Mouse (Mus musculus) right cerebral cortex, adult 18-20 months (tissue): ENCODE results near the gene Gpr146.

Experiments used
- DNase-seq: peaks from one replicate; pipeline ENCODE4 v3.0.0; 2022; ENCODE audit warnings: mixed read lengths

Gpr146 gene

DNA sequence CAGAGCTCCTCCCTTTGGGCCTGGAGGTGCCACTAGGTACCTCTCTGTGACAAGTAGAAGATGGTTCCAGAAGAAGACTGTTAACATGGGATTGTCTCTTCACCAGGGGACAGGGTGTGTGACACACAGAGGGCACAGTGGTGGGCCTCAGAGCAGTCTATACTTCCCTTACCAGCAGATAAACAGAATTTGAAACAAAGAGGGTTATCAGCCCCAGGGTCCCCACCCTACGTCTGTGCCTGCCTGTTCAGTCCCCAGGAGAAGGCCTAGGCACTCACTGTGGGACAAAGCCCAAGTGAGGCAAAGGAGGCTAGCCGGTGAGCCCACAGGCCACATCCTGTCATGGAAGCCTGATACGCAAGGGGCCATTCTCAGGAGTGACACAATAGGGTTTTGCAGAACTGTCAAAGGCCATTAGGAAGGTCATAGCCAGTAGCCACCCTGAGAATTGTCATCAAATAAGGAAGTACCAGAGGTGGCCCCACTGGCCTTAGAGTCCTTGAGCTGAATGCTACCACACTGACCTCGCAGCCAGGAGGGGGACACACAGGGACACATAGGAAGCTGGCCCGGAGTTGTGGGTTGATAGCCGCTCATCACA is 27.4 kb downstream of the Gpr146 start, which contains the start of gene C130050O18Rik:
TSS of gene C130050O18Rik (plus strand) at position 480 of the 601 bp plus-strand sequence.
- DNase-seq, result no peak

DNA sequence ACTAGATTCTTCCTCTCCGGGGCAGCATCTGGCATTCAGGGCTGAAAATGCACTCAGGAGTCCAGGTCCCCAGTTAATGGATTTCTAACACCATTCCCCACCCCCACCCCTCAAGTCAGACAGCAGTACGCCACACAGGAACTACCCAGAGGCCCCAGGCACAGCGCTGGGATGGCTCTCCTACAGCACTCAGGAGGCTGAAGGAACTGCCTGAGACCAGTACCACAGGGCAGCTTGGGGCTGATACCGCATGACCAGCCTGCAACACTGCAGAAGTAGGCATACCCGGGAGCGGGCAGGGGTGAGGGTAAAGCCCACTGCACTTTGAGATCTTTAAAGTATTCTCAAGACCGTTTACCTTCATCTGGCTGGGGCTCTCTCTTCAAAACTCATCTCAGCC is 28.0 kb downstream of the Gpr146 start:
- DNase-seq, result no peak

DNA sequence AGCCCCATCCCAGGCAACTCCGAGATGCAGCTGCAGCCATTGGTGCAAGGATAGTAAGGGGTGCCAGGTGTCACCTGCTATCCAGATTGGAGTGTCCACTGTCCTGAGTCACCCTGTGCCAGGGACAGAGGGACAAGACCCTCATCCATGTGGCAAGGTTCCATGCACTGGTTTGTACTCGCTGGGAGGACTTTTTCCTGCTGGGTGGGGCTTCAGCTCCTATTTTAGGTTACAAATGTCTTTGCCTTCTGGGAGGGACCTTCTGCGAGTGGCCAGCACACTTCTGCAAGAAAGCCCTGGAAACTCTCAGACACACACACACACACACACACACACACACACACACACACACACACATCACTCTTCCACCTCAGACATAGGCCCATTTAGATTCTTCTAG is 28.5 kb downstream of the Gpr146 start:
- DNase-seq, result no peak

DNA sequence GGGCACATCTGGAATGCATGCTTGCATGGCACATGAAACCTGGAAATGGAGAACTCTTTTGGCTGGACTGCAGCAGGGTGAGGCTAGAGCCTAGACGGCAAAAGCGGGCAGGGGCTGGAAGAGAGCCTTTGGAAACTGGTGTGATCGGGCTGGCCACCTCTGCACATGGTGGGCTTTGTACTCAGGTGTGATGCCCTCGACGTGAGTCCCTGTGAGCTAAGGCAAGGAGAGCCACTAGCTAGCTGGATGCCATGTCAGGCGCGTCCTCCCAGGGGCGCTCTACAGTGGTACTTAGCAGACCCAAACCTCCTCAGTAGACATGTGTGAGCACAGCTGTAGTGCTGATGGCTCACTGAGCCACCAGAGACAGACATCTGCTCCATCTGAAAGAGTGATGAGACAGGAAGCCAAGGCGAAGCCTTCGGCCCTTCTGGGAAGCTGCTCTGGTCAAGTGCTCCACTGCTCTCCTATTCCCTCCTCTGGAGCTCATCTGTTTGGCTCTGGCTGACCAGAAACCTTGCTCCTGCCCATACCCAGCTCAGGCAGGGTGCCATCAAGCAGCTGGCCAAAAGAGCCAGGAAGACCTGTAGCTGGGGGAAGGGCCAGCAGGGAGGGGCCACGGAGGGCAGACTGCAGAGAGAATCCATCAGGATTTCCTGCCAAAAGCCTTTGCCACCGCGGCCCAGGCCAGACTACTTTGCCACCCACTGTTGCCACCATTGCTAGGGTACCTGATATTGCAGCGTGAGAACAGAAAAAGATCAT is 29.8 kb downstream of the Gpr146 start:
- no peak for DNase-seq

DNA sequence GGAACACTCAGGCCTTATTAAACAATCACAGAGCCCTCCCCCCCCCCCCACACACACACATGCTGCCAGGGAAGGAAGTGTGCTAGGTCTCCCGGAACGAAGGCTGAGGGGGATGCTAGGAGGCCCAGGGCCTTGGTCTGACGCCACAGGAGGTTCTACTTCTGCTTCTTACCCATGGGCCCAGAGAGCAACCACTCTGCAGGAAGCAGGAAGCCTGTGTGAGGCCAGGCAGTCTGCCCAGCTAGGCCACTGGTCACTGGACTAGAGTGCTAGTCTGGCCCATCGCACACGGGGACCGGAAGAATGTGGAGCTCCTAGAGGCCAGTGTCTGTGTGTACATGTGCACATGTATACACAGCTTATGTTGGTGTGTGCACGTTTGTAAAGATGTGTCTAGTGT is 31.0 kb downstream of the Gpr146 start:
- no peak for DNase-seq

DNA sequence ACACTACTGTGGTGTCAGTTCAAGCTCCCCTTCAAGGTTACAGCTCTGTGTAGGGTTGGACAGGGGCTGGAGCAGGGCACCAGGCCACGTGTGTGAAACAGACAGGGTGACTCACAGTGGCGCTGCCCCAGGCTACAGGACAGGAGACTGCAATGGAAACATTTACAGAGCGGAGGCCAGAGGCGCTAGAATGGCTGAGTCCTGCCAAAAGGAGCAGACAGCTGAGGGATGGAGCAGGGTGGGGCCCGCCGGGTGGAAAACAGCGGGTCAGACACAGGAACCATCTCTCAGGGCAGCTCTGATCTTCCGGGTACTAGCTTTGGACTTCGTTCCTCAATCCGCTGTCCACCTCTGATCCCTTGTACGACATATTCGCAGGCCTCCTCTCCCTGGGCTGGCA is 31.9 kb downstream of the Gpr146 start:
- DNase-seq, result no peak

DNA sequence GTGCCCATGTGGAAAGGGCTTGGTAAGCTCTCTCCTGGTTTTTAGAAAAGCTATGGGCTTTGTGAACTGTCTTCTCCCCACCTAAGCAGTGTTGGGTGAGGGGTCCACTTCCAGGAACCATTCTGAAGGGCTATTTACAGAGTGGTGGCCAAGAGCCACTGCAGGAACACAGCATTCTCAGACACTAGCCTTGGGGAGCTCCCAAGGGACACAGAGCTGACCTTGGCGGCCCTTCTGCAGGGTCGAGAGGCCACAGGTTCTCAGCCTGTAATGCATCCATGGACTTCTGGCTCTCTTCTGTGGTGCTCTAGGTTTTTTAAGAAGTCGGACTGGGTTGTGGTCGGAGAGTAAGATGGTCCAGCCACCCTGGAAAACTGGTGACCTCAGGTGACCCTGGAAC is 32.6 kb downstream of the Gpr146 start:
- DNase-seq, result no peak

DNA sequence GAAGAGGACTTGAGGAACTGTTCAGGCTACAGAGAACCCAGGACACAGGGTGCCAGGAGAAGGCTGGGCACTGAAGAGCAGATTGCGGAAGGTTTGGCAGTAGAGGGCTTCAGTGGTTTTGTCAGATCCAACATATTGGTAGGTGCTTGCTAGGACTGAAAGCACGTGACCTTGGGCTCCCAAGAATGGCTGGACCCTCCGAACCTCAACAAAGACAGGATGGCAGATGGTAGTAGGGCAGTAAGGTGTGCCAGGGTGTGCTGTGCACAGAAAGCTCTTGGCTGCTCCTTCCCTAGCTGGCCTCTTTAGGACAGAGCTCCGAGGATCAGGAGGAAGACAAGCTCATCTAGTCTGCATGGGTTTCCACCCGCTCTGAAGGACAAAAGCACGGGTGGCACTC is 33.6 kb downstream of the Gpr146 start:
- DNase-seq, result no peak

DNA sequence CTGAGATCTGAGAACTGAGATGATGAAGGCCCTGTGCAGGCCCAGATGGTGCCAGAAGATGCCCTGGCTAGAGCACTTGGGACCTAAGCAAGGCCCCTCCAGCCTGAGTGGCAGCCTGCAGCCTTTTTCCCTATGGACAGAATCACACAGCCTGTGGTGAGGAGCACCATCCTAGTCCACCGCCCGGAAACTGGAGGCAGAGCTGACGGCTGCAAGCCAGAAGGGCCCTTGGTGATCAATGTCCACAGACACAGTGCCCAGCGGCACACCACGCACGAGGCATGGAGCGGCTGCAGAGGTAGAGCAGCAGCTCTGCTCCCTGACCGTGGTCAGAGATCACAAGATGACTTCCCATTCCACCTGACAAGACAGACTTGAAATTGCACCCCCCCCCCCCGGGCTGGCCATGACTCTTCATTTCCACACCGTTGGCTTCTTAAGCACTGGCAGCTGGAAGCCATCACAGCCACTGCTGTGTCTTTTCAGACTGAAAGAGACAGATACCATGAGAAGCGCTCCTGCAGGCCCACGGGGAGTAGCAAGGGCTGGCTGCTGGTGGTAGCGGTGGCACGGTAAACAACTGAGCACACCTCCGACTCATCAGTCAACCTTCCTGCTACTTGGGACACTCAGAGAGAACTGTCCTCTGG is 34.3 kb downstream of the Gpr146 start:
- DNase-seq, result no peak

DNA sequence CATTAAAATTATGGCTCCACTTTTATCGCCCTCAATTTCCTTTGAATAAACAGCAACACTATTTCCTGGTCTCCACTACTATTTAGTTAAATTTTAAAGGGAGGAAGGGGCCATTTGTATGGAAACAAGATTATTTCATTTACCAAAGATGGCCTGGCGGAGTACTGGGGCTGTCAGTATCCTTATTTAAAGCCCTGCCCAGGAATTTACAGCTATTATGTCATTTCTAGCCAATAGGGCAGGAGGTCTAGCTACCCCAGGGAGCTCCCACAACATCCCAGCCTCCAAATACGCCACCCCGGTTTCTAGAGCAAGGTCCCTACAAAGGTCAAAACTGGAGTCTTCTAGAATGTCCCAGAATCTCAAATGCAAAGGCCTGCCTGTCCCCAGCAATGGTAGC is 36.0 kb downstream of the Gpr146 start:
- no peak for DNase-seq

DNA sequence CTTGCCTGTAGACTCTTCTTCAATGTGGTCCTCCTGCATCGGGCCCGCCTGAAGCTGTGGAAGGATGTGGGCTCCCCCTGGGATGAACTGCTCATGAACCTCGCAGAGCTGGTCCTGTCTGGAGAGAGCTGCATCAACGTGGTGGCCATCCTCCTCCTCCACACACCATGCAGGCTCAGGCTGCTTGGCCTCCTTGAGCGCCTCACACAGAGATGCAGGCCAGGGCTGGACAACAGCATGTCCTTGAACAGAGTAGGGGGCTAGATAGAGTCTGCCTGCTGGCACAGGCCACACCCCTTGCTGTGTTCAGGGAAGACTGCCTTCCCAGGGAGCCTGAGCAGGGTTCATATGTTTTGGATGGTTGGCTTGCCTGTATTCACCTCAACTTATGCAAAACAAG is 37.5 kb downstream of the Gpr146 start:
- DNase-seq, result no peak

DNA sequence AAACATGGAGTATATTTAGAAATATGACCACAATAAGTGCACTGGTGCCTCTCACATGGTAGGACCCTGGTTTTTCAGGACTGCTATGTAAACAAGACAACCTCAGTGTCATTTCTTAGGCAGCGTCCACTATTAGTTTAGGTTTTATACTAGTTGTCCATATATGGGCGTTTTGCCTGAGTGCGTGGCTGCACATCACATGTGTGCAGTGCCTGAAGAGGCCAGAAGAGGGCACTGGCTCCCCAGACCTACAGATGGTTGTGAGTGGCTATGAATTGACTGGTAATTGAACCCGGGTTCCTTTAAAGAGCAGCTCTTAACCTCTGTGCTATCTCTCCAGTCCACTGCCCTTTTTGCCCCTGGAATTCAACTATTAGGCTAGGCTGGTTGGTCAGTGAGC is 39.4 kb downstream of the Gpr146 start:
- no peak for DNase-seq

DNA sequence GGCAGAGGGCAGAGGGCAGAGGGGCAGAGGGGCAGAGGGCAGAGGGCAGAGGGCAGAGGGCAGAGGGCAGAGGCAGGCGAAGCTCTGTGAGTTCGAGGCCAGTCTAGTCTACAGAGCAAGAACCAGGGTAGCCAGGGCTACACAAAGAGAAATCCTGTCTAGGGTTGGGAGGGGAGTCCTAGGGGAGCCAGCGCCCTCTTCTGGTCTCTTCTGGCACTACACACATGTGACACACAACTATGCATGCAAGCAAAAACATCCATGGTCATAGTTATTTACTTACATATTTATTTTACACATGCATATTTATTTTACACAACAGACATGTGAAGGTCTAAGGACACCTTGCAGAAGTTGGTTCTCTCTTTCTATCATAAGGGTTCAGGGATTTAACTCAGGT is 40.0 kb downstream of the Gpr146 start:
- no peak for DNase-seq

DNA sequence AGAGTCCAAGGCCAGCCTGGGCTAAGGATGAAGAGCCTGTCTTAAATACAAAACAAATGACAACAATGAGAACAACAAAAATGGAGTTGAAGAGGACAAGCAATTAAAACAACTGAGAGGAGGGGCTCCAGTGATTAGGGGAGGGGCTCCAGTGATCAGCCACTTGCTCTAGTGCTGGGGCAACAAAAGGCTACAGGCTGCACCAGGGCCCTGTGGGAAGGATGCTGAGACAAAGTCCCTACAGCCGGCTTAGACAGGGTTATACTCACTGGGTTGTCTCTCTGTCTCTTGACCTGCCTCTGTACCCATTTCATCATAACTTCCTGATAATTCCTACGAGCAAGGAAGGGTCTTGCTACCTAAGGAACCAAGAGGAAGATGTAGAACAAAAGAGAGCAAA is 40.6 kb downstream of the Gpr146 start:
- no peak for DNase-seq

DNA sequence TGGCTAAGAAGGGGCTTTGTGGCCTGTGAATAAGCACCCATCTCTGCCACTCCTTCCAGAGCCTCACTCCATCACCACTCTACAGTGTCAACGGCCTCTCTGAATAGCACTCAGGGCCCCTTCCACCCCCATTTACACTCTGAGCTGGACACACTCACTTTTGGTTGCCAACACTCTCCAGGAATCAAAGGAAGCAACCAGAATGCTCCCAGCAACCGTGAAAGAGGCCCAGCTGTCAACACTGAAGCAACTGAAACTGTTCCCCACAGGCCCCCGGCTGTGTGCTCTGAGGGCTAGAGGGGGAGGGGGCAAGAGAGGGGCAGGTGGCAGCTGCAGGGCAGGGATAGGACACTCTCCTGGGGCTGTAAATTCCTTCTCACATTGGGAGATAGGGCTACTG is 41.1 kb downstream of the Gpr146 start:
- no peak for DNase-seq

DNA sequence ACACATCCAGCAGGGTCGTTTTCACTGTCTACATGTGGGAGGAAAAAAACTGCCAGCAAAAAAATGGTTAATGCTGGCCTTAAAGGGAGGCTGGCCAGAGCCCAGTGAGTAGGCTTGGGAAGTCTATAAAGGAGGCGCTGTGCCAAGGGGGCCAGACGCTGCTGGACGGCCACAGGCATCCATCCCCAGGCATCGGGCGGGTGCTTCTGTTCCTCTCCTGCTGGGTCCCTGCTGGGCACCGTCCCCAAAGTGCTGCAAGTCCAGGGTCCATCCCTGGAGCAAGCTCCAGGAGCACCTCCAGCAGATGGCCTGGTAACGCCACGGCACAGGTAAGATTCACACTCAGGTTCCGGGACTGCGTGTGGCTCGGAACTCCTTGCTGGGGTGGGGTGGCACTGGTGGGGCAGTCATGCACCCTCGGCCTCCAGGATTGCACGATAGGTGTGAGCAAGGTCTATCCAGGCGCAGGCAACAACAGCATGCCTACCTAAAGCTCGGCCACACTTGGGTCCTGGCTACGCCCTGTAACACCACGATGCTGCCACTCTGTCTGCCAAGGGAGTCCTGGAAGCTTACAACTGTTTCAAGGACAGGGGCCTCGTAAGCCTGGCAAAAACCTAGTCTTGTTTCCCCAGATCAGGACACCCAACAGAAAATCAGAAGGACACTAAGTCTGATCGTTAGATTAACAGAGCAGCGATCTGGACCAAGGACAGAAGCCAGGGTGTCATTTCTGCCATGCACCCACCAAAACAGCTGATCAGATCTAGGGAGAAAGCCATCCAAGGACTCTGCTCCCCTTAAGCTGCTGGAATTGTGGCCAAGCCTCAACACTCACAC is 45.7 kb downstream of the Gpr146 start, which contains the start of gene Gper1:
TSS of gene Gper1 (plus strand) at position 126 of the 840 bp plus-strand sequence.
- no peak for DNase-seq

DNA sequence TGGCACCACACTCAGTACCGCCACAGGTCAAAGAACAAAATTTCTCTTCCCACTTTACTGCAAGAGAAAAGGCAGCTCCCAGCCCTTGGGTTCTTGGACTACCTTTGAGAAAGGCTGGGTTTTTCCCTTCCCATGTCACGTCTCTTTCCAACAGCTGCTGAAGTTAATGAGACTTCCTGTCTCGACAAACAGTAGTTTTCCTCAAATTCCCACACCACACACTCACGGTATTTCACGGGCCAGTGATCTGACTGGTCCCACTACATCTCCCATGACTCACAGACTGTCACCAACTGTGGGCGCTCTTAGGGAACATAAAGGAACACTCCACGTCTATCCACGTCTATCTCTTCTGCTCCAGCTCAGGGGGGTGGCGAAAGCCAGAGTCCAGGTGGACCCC is 47.7 kb downstream of the Gpr146 start:
- DNase-seq, result no peak

DNA sequence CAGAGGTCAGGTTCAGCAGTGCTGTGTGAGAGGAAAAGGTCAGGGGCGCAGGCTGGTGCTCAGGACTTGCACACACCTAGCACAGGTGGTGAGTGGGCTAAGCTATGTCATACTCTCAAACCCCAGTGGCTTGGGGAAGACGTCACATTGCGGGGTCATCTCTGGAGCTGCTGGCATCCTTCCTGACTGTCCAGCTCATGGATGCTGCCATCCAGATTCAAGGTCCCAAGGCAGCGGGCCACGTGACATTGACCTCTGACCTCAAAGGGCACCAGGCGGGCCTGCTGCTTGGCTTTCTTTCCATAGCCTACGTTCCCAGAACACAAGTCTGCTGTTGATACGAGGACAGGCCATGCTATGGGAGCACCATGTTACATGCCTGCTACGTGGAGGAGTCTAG is 49.5 kb downstream of the Gpr146 start:
- DNase-seq, result no peak

DNA sequence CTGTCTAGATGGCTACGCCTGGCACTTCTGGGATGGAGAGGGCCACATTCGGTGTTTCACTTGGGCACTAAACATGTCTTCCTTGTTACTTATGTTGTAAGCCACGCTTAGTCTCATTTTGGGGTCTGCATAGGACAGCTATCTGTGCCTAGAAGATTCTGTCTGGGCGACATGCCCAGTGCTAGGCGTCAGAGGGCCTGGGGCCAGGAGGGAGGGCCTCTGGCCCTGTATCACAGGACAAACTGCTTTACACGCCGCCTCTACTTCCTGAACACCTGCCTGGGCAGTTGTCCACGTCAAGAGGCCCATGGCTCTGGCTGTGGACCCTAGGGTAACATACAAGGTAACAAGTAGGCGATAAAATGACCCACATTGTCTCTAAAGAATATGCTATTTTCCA is 50.5 kb downstream of the Gpr146 start:
- DNase-seq, result no peak

DNA sequence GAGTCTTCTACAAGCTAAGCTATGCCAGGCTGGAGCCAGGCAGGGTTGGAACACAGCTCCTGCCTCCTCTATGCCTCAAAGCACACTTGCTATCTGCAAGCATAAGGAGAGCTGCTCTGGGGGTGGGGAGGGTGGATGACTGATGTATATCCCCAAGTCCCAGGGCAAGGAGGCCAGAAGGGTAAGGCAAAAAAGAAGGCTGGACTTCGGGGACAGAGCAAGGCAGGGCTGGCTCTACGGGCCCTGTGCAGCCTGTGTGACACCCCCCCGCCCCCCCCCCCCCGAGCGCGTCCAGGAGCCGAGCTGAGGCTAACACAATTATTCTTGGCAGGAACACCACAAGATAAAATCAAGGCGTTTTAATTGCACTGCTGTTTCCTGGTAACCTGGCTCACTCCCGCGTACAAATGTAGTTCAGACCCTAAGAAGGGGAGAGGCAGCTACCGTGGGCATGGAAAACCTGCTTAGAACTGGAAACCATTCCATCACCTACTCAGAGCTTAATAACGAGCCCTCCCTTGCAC is 52.4 kb downstream of the Gpr146 start:
- no peak for DNase-seq

DNA sequence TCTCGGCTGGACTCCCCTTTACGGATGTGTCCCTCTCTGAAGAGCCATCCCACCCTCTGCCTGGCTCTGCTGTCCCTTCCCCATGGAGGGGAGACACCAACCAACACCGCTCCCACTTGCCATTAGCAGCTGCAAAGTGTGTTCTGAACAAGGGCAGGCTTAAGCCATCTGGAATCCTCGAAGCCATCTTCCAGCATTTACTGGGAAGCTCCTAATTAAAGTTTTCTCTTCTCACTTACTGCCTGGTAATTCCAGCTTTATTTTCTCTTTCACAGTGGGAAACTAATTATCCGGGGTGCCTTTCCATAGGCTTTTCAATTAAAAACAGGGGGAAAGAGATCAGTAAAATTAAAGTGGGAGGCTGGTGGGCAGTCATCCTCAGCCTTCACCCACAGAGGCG is 54.8 kb downstream of the Gpr146 start:
- no peak for DNase-seq

DNA sequence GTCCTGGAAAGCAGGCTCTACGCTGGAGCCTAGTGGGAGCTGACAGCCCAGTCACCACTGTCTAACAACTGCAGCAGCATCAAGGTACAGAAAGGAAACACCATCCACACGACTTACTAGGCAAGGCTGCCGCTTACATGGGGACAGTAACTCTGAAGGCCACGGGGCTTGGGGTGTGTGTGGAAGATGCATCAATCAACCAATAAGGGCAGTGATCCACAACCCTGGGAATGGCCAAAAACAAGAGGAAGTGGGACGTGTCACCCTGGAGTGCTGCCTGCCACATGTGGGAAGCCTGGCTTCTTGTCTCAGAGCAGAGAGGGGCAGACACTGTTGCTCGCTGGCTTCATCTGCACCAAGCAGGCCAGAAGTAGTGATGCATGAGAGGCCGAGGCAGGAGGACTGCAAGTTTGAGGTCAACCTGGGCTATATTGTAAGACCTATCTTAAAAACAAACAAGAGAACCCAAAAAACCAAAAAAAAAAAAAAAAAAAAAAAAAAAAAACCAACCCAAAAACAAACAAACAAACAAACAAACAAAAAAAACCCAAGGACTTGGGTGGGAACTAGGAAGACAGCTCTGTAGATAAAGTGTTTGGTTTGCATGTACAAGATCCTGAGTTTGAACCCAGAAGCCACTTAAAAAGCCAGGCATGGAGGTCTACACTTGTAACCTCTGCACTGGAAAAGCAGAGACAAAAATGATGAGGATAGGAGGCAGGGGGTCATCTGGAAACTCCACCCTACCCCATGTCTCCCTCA is 55.4 kb downstream of the Gpr146 start:
- DNase-seq, result no peak
